Mouse (Mus musculus): ENCODE measurements around the gene Itga9.
"Not testable (repeated sequence)": the region's sequence is repeated elsewhere in the genome, so short reads cannot be mapped to it uniquely, and the experiment has no call there.

The Itga9 gene

GRCm38 (mm10) chr9:118606148-118606816, at the start of gene Itga9:
TSS of gene Itga9 (plus strand) at chr9:118606690.
- DNase-seq, result peak; percentile 73

- peak; percentile 31 for DNase-seq
These were observed 49.3 kb upstream of the Itga9 start for GRCm38 (mm10) chr9:118556951-118557780.

GRCm38 (mm10) chr9:118563356-118563755, 43.1 kb upstream of the Itga9 start:
- DNase-seq, result no peak

- no peak for DNase-seq
These were observed 42.6 kb upstream of the Itga9 start for GRCm38 (mm10) chr9:118563866-118564265.

GRCm38 (mm10) chr9:118564696-118565095, 41.8 kb upstream of the Itga9 start:
- no peak for DNase-seq

- DNase-seq, result no peak
These were observed 37.2 kb upstream of the Itga9 start for GRCm38 (mm10) chr9:118569328-118569727.

GRCm38 (mm10) chr9:118570865-118571264, 35.6 kb upstream of the Itga9 start:
- no peak for DNase-seq

- no peak for DNase-seq
These were observed 34.8 kb upstream of the Itga9 start for GRCm38 (mm10) chr9:118571701-118572100.

- no peak for DNase-seq
These were observed 31.6 kb upstream of the Itga9 start for GRCm38 (mm10) chr9:118574911-118575310.

GRCm38 (mm10) chr9:118580371-118580770, 26.1 kb upstream of the Itga9 start:
- DNase-seq, result no peak

- no peak for DNase-seq
These were observed 23.7 kb upstream of the Itga9 start for GRCm38 (mm10) chr9:118582757-118583156.

GRCm38 (mm10) chr9:118584838-118585237, 21.7 kb upstream of the Itga9 start:
- DNase-seq, result no peak

GRCm38 (mm10) chr9:118585998-118586397, 20.5 kb upstream of the Itga9 start:
- DNase-seq, result no peak

GRCm38 (mm10) chr9:118587115-118587514, 19.4 kb upstream of the Itga9 start:
- DNase-seq, result no peak

- no peak for DNase-seq
These were observed 17.2 kb upstream of the Itga9 start for GRCm38 (mm10) chr9:118589249-118589648.

- no peak for DNase-seq
These were observed 16.3 kb upstream of the Itga9 start for GRCm38 (mm10) chr9:118590230-118590629.

GRCm38 (mm10) chr9:118591633-118592032, 14.9 kb upstream of the Itga9 start:
- DNase-seq, result no peak

GRCm38 (mm10) chr9:118592585-118593249, 13.8 kb upstream of the Itga9 start:
- DNase-seq, result no peak

- DNase-seq, result no peak
These were observed 13.0 kb upstream of the Itga9 start for GRCm38 (mm10) chr9:118593443-118593842.

- no peak for DNase-seq
These were observed 9.7 kb upstream of the Itga9 start for GRCm38 (mm10) chr9:118596767-118597166.

GRCm38 (mm10) chr9:118600393-118600792, 6.1 kb upstream of the Itga9 start:
- DNase-seq, result not testable (repeated sequence)

- DNase-seq, result no peak
These were observed 3.9 kb upstream of the Itga9 start for GRCm38 (mm10) chr9:118602576-118602975.

GRCm38 (mm10) chr9:118606817-118607371, 404 bp downstream of the Itga9 start:
- no peak for DNase-seq
